Comparison of ENCODE assay signal across 15 mouse cellular contexts in genomic region chr3:65407891-65408290, GRCm38 (mm10).
"Had no signal": no experiment of that assay in that cellular context is flagged by ENCODE, and none has a peak within 500 bp of the region (broad histone marks: within the 10 kb centered on the region; RNA-seq: fewer than 3 reads in every experiment).

No protein-coding gene starts in this region.

- DNase-seq: heart, postnatal 10 days; heart, postnatal 36 days; heart, postnatal 4 days; kidney, adult 11 months; kidney, adult 18-20 months; kidney, adult 2 months; kidney, adult 8-10 months; kidney, adult 9 months; kidney, postnatal 10 days; kidney, postnatal 14 days; kidney, postnatal 25 days; kidney, postnatal 36 days; kidney, postnatal 4 days; layer of hippocampus, adult 9-11 months; layer of hippocampus, postnatal 36 days had no signal
